Mouse (Mus musculus) adipose tissue, adult 10 weeks (tissue): ENCODE measurements around the gene Dlst. TPM values are rescaled to one million over a fixed set of nuclear protein-coding genes. Genes with fewer than 3 reads are reported as not detected.

Source experiments
- polyA plus RNA-seq: library from polyadenylated mRNA; stranded (reverse); fragments of 350-450 nt; fragmentation: Illumina TruSeq; extraction: RNeasy Lipid Tissue Mini Kit (QIAGEN cat#74804); gene quantifications from one replicate; pipeline ENCODE4 v1.2.3, GENCODE M21; 2014; ENCODE audit warnings: low read depth, low replicate concordance

Gene Dlst
- 122 TPM for polyA plus RNA-seq

DNA sequence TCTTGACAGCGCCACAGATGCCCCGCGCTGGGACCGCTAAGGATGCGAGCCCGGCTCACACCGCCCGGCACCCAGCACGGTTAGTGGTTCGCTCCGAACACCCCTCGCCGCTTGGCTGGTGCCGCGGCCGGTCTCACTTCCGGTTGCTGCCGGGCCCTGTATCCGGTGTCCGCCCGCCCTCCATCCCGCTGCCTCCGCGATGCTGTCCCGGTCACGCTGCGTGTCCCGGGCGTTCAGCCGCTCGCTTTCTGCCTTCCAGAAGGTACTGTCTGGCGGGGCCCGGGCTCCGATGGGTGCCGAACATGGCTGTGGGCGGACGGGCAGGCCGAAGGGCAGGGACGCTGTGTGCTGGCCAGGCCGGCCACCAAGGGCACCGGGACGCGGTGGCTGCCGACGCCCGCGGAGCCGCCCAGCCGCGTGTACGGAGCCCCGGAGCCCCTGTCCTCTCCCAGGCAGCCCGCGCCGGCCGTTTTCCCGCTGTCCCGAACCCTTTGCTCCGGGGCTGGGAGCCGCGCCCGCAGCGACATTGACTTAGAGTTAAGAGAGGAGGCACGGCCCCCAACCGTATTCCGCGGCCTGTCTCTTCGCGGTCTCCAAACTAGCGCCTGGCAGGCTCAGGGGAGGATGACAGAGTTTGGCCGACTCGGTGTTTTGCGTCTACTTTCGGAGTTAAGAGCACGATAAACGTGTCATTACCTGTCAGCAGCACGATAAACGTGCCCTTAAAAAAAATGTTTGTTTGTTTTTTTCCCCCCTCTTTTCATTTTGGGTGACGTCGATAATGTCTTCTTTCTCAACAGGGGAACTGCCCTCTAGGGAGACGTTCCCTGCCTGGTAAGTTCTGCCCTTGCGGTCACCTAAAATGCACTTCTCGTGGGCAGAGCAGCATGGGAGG is at the start of gene Dlst, which contains the start of gene Prox2:
Dlst (plus strand) TSS at position 136 of the 895 bp plus-strand sequence.
Prox2 (minus strand) TSS at position 62 of the 895 bp plus-strand sequence.

DNA sequence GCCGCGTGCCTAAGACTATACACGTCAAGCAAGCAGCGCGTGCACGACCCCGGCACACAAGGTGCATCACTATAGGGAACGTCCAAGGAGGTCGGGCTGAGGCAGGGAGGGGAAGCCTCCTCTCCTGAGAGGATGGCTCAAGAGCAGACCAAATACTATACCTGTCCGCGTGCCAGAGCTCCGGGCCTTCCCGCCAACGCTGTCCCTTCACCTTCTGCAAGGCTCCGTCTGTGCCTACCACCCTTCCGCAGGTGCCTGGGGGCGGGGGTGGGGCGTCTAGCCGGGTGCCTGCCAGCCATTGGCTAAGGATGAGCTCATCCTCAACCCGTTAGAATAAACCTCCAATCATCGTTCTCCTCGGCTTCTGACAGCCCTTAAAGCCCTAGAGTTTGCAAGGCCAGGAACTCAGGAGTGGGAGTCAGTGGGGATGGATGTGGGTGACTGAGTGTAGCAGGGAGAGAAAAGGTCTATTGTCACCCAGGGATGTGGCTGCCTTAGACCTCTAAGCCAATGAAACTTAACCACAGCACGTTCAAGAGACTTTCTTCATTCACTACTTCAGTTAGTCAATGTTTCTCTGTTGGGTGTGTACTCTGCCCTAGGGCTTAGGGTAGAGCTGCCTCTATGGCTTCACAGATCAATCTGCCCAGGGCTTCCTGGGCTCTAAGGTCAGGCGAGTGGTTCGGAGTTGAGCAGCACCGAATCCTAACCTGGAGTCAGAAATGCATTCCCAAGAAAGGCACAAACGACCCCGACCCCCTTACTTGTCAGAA is 40.6 kb downstream of the Dlst start, which contains the start of gene Rps6kl1:
Rps6kl1 (minus strand) TSS at position 263 of the 773 bp plus-strand sequence.

DNA sequence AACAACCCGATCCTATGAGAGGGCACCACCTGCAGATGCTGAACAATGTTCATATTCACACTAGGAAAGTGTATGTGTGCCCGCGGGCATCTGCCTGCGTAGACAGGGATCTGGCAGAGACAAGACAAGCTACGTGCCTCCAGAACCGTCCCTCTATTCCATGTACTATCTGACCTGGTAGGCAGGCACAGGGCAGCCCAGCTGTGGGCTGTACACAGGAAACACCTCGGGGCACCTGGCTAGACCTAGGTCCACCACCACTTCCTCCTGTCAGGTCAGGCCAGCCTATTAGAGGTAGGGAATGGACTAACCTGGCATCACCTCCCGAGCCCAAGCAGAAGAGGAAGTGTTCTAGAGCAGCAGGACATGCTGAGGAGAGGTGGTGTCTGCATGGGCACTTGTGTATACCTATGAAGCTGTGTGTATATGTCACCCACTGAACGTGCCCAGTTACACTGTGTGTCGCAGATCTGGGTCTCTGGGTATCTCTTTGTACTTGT is 67.2 kb downstream of the Dlst start, which contains the start of gene Pgf:
Pgf (minus strand) TSS at position 51 of the 500 bp plus-strand sequence.

Other genes with a start within 250 kb of the Dlst start
- gene Ltbp2, start 234.3 kb upstream of the Dlst start, polyA plus RNA-seq, result 23.3 TPM
- 70.6 TPM for gene Fcf1, start 139.9 kb upstream of the Dlst start, polyA plus RNA-seq
- gene Arel1, start 139.9 kb upstream of the Dlst start, polyA plus RNA-seq, result 30.7 TPM
- gene Ylpm1, start 114.5 kb upstream of the Dlst start, polyA plus RNA-seq, result 35.7 TPM
- 5.4 TPM for gene Prox2, start 74 bp upstream of the Dlst start, polyA plus RNA-seq
- 0.73 TPM for gene Rps6kl1, start 40.4 kb downstream of the Dlst start, polyA plus RNA-seq
- 45.3 TPM for gene Pgf, start 67.0 kb downstream of the Dlst start, polyA plus RNA-seq
- gene Eif2b2, start 108.6 kb downstream of the Dlst start, polyA plus RNA-seq, result 69.9 TPM
- gene Mlh3, start 159.8 kb downstream of the Dlst start, polyA plus RNA-seq, result 16.3 TPM
- gene Acyp1, start 177.6 kb downstream of the Dlst start, polyA plus RNA-seq, result 51.4 TPM
- 7.3 TPM for gene Zc2hc1c, start 177.8 kb downstream of the Dlst start, polyA plus RNA-seq
- 45.5 TPM for gene Nek9, start 228.5 kb downstream of the Dlst start, polyA plus RNA-seq